Mouse (Mus musculus): ENCODE data around the gene E030018B13Rik.

E030018B13Rik gene

DNA sequence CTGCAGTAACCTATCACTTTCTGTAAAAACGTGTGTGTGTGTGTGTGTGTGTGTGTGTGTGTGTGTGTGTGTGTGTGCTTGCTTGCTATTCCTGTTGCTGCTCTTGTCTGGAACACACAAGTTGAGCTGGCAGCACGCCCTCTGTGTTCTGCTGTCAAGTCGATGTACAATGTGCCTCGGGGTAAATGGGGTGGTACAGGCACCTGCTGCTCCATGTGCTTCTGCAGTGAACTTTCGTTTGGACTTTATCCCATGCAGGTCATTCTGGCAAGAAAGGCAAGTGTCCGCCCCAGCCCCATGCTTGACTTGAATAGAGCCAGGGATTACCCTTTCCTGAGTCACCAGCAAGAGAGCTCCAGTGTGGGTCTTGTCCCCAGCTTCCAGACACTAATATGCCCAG is 1.0 kb downstream of the E030018B13Rik start:
- DNase-seq (ENCODE audit: low spot score in 2 of 2), result peak; percentile 76 to 85

DNA sequence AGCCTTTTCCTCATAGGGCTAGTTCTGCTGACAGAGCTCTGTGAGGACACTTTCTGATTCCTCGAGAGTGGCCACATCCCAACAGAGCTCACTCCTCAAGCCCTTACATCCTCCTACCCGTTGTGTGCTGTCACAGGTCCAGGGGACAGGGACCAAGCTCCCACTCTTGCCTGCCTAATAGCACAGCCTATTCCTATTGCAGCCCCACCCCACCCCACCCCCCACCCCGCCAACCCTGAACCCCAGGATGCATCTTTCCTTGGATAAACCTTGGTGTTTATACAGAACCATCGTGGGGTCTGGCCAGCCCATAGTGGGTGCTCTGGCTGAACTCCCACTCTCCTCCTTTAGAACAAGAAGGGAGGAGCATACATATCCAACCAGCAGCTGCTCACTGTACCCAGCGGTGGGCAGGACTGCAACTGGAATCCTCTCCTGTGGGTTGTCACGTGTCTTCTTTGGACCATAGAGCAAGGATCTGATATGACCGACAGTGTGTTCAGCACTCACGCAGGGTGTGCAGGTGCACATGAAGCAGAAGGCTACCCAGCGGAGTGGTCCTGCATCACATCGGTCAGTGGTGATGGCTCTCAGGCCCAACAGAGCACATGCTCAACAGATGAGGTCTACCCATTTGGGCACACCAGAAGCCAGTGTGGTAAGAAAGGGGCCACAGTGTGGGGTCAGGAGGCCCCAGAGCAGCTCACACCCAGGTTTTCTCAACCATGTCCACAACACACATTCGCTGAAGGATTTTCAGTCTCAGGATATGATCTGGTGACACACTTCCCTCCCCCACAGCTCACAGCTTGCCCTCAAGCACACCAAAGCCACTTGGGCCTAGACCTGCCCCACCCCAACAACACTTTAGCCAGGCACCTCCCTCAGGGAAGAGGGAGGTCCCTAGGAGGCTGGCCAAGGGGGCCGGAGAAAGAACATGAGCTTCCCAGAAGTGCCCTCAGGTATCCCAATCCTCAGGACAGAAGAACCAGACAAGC is 2.4 kb downstream of the E030018B13Rik start:
- DNase-seq (ENCODE audit: low spot score in 2 of 2), result no peak

DNA sequence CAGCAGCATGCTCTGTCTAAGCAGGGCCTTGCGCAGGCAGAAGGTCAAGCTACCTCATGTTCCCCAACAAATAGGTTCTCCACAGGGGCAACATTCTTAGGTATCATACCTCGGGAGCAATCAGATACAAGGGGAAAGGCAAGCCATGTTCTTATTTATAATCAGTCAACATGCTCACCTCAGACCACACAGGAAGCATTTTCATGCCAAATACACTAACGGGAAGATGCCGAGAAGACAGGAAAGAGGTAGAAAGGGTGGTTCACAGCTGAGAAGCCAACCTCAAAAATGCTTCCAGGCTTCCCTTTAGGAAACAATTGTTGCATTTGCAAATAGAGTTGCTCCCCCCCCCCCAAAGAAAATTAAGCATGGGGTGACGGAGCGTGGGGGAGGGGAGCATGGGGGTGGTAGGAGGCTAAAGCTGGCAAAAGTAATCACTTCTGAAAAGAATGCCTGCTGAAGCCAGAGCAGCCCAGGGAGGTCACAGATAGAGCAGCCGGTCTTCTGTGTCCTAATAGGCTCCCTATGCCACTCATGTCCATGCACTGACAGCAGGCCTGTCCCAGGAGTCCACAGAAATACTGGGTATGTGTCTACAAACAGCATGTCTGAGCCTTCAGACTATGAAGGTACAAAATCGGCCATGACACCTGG is 5.4 kb downstream of the E030018B13Rik start:
- no peak for DNase-seq (ENCODE audit: low spot score in 2 of 2)

DNA sequence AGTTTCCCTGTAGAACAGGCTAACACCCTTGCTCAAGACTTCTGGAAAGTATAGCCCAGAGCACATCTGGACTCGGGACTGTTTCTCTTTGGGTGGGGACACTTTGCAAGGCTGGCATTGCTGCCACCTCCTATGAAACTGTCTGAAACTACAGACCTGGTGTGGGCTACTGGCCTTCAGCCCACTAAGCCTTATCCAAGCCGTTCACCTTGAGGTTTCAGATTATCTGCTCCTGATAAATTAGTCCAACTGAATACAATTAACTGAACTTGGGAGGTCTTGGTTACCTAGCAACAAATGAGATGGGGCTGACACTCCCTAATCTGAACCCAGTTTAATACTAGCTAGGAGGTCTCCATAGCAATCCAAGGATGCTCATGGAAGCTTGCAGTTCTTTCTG is 5.9 kb downstream of the E030018B13Rik start:
- DNase-seq (ENCODE audit: low spot score in 2 of 2), result no peak

DNA sequence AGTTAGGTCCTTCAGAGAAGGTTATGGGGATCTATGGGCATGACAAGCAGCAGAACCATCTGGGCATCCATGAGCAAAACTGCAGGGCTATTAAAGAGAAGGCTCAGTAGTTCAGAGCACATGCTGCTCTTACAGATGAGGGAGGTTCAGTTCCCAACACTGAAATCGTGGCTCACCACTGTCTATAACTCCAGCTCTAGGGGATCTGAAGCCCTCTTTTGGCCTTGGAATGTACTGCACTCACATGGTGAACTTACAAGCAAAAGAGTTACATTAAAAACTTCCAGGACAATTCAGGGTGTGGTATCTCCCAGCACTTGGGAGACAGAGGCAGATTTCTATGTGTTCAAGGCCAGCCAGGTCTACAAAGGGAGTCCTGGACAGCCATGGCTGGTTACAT is 6.3 kb downstream of the E030018B13Rik start:
- DNase-seq (ENCODE audit: low spot score in 2 of 2), result no peak

DNA sequence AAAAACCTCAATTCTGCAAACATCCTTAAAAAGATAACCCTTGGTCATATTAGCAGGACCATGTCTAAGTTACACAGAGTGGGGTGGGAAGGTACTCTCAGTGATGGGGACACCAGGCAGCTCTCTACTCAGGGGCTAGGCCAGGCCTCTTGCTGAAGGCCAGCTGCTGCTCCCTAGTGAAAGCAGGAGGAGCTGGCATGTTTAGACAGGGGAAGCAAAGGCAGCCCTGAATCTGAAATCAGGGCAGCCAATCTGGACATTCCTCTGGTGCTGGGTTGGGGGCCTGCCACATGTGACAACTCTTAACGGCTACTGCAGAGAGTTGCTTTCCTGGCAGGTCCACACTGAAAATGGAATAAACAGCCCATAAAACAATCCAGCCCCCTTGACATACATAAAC is 7.5 kb downstream of the E030018B13Rik start:
- DNase-seq (ENCODE audit: low spot score in 2 of 2), result no peak

DNA sequence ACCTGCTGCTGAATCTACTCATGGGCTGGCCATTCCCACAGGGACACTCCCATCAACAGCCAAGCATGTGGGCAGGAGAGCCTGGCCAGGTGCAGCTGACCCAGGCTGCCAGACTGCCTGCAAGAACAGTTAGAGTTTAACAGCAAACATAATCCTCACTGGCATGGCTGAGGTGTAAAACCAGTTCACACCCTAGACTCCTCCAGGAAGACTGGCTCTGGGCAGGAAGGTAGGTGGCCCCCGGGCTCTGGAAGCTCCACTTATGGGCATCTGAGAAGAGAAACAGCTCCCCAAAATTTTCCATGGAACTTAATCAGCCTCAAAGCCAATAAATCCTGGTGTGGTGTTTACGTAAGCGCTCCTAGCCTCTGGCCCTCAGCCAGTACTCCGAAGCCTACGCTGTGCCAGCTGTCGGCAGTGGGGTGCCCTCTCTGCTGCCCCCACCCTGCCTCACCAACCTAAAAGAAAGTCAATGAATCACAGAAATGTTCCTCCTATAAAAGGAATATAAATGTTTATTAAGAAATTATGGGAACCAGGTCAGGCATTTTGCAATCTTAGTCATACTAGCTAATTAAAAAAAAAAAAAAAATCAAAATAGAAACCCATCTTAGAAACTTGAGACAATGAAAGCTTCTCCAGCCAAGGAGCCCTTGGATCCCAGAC is 8.2 kb downstream of the E030018B13Rik start:
- peak; percentile 83 to 89 for DNase-seq (ENCODE audit: low spot score in 2 of 2)

DNA sequence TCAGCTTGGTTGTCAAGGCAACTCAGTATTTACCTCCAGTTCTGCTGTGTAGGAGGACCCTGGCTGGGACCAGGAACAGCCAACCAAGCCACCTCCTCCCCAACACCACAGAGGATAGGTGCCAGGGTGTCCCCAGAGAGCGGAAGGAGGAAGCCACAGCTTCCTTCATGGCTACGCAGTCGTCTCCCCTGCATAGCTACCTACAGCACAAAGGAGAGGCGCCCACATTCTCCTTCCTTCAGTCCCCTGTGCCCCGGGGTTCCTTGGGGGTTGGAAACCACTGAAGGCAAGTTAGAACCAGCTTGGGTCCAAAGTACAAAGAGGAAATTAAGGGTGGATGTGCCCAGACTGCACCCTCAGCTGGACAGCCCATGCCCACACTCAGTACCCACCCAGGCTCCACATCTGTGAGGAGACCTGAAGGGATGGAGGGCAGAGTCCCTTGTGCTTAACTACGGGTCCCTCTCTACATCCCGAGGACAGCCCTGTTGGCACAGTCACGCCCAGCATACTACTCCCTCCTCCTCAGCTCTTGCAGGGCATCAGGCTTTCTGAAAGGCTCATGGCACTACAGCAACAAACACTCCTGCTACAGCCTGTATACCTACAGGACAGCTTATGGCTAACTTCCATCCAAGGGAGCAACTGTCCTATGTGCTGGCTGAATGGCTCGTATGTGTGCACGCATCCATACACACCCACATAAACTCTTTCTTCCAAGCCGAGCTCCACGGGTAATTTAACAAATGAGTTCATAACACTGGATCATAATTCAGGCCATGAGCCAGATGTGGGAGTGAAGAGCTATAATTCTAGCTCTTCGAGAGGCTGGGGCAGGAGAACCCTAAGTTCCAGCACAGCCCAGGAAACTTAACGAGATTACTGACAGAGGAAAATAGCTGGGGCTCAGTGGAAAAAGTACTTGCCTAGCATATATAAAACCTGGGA is 9.0 kb downstream of the E030018B13Rik start:
- peak; percentile 84 to 88 for DNase-seq (ENCODE audit: low spot score in 2 of 2)

DNA sequence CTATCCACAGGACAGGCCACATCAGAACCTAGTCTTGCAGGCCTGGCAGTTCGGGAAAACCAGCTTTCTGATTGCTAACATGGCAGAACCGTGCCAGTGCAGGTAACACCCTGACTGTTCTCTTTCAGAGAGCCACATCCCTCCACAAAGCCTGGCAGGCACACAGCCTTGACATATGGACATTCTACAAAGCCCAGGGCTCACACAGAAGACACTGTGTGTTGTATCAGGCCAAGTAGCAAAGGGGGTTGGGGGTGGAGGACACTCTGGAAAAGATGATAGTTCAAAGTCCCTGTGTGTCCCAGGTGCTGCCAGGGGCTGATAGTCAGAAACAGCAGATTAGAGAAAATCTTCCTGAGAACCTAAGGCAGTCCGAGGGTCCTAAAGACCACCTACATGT is 9.8 kb downstream of the E030018B13Rik start:
- peak in 1 of 2 experiments; percentile 2 for DNase-seq (ENCODE audit: low spot score in 2 of 2)

DNA sequence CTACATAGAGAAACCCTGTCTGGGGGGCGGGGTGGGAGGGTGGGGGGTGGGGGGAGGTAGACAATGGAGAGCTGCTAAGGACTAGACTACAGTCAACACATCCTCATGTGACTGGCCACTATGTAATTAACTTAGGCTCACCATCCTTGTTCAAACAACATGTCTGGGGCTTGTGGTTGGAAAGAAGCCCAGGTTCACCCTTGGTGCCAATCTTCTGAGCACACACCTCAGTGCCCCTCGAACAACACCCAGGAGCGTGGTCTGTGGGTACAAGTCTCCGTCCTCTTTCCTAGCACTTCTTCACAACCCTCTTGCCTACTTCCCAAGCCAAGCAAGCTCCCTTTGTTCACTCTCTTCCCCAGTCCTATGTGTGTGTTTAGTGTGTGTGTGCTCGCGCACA is 10.5 kb downstream of the E030018B13Rik start:
- DNase-seq (ENCODE audit: low spot score in 2 of 2), result peak in 1 of 2 experiments; percentile 1

DNA sequence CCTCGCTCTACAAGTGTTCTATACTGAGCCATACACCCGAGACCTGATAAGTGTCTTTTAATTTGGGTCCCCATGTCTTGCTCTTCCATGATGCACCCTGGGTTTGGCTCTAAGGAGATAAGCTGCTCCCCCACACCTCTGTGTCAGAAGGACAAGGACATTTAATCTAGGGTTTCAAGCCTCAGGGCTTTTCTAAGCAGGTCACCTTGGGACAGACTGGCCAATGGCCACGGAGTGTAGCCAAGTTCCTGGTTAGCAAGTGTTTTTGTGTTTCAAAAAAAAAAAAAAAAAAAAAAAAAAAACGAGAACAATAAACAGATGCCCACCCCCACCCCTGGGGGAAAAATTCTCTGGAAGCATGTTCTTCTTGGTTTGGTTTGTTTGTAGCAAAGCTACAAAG is 12.4 kb downstream of the E030018B13Rik start:
- DNase-seq (ENCODE audit: low spot score in 2 of 2), result peak; percentile 71 to 80

DNA sequence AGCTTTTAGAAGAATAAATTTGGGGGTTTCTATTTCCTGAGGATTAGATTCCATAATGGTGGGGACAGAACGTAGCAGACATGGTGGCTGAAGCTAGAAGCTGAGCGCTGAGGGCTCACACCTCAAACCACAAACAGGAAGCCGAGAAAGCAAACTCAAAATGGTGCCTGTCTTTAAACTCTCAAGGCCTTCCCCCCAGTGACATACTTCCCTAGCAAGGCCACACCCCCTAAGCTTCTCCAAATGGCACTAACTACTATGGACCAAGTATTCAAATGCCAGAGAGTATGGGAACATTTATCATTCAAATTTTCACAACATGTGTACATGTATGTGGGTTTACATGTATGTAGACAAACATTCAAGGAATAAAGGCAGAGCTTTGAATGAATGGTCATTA is 13.5 kb downstream of the E030018B13Rik start:
- DNase-seq (ENCODE audit: low spot score in 2 of 2), result peak; percentile 1 to 11

DNA sequence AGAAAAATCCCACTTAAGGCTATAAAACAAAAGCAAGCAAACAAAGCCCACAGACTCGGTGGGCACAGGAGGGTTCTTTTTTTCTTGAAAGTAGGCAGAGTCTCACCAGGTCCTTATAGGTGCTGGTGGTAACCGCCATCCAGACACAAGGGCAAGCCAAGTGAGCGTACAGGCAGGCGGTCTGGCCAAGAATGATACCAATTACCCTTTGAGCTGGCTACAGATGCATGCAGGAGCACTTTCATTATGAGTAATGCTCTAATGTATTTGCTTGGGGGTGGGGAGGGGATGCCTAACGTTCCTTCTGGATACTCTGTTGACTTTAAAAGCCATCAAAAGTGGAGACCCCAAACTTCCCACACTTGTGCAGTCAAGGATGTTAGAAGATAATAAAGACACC is 14.1 kb downstream of the E030018B13Rik start:
- no peak for DNase-seq (ENCODE audit: low spot score in 2 of 2)

DNA sequence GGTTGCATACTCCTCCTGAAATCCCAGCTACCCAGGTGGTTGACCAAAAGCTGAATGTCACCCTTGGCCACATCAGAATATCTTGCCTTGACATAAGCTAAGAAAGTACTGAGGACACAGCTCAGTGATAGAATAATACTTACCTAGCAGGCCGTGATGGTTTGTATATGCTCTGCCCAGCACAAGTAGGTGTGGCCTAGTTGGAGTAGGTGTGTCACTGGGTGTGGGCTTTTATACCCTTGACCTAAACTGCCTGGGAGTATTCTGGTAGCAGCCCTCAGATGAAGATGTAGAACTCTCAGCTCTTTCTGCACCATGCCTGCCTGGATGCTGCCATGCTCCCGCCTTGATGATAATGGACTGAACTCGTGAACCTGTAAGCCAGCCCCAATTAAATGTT is 15.8 kb downstream of the E030018B13Rik start:
- DNase-seq (ENCODE audit: low spot score in 2 of 2), result peak in 1 of 2 experiments; percentile 4

DNA sequence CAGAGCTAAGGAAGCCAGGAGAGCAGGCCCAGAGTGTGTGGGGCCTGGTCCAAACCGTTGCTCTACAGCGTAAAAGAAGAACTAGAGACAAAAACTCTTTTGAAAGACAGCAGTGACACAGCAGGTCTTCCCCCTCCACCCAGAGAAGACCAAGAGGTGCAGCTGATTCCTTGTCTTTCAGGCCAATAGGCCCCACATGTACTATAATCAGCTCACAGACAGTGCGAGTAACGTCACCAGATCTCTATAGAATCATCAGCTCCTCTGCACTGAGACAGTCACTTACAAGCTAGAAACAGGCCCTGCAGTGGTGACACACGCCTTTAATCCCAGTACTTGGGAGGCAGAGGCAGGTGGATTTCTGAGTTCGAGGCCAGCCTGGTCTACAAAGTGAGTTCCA is 17.2 kb downstream of the E030018B13Rik start:
- peak in 1 of 2 experiments; percentile 15 for DNase-seq (ENCODE audit: low spot score in 2 of 2)

DNA sequence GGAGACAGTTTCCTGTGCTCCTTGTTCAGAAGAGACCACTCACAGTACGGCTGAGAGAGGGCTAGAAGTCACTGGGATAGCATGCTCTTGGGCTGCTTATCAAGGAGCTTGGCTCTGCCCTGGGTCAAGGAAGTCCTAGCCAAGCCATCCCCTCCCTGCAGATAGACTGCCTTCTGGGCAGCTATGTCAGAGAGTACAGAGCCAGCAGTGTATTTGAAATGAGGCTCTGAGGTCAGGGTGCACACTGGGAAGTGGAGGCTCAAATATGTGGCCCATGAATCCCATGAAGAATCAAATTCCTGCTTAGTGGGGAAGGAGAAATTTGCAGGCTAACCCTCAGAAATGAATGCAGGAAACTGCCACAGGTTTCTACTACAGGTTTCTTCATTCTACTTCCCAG is 17.9 kb downstream of the E030018B13Rik start:
- peak; percentile 53 to 73 for DNase-seq (ENCODE audit: low spot score in 2 of 2)

DNA sequence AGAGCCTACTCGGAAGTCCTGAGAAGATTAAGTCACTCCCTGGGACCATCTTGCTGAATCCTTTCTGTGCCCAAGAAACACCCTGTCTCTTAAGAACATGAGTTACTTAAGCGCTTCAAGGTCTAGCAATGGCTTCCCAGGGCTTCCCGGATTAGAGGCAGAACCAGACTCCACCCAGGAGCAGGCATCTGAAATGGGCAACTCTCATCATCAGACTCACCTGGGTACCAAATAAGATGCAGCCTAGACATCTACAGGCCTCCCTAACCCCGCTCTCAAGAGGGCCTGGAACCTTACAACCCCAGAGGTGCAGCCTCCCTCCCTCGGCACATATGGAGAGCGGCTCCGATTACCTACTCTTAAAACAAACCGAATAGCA is 19.1 kb downstream of the E030018B13Rik start:
- DNase-seq (ENCODE audit: low spot score in 2 of 2), result no peak

DNA sequence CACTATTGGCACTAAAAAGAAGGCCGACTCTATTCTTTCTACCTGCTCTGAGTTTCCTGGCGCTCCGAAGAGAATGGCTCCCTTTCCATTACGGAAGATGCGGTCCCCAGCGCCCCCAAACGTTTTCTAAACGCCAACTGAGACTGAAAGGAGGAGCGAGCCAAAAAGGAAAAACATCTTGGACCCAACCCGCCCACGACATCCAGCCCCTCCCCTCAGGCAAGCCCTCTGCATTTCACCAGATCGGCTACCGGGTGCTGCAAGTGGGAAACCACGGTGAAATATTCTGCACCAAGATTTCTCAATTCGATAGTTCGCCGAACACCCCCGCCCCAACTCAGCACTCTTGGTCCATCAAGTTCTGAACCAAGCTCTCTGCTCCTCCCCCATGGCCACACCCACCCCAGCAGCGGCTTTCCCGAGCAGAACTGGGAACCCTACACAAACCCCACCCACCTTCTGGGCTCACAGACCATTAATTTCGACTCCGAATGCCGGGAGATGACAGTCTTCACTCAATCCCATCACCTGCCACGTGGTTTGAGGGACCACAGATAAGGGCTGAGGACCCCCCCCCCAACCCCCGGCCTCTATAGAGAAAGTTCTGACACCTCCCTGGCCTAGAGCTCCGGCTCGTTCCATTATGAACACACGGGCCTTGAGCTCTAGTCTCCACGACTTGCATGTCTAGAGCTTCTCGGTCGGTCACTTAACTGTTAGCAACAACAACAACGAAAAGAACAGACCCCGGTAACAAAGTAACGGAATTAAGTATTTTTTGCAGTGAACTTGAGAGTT is 19.7 kb downstream of the E030018B13Rik start:
- peak; percentile 91 to 92 for DNase-seq (ENCODE audit: low spot score in 2 of 2)

DNA sequence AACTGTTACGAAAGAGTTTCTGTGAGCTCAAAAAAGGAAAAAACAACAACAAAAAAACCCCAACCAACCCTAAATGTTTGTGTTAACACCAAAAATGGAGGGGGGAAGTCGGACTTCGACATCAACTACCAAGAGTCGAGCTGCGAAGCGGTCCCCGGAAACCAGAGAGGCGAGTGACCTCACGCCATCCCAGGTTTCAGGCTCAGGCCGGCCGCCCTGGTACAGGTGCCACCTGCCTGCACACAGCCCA is 20.3 kb downstream of the E030018B13Rik start:
- DNase-seq (ENCODE audit: low spot score in 2 of 2), result no peak

DNA sequence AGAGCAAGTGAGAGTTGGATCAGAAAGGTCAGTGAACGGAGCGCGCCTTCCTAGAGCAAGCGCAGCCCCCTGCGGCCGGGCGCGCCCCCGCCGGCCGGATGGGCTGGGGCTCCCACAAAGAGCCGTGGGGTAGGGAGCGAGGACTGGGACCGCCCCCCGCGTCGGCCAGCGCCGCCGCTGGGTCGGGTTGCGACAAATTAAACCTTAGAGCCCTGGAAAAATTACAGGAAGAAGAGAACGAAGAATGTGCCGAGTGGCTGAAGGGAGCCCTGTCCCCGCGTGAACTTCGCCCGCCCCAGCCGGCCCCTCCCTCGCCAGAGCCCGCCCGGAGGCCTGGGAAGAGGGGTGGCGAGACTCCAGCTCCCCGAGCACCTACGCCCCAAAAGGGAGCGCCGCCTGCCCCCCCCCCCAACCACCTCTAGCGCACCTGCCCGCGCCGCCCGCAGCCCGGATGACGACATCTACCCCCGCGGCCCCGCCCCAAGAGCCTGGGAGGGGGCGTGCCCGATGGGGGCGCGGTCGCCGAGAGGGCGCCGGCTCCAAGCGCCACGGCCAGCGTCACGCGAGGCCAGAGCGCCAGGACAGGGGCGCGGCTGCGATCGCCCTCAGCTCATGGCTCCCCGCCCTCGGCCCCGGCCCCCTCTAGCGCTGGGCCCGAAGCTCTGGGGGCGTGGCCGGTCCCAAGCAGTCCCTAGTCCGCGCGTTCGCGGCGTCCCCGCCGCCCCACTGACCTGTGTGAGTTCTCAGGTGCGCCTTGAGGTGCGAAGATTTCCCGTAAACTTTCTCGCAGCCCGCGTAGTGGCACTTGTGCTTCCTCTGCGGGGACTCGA is 20.8 kb downstream of the E030018B13Rik start:
- peak; percentile 91 to 92 for DNase-seq (ENCODE audit: low spot score in 2 of 2)

Measured in heart, adult 9 months (tissue).